Mouse (Mus musculus): ENCODE measurements around the gene Zfhx3. TPM values are rescaled to one million over a fixed set of nuclear protein-coding genes. Genes with fewer than 3 reads are reported as not detected.

Gene Zfhx3
- polyA plus RNA-seq, 1 experiment from 2014 or later = 22.8 TPM

DNA sequence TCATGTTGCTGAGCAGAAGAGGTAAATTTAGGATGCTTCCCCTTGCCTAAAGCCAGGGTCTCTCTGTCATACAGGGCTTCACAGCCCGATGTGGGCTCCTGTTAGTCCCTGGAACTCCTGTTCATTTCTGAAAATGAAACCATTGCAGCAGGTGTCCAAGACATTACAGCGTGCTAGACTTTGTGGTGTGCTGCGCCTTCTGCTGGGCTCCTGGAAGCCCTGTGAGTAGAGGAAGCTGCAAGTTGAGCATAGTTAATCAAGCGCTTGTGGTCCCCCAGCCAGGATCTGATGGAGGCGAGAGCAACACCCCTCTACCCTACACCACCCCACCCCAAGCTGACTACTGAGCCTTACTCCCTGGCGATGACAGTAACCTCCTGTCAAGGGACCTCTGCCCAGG is 980.7 kb downstream of the Zfhx3 start:
- Histone ChIP-seq H3K4me1 (0 out of 2 replicates have a peak, but pooled peaks cover 4% of the 10 kb centered on the region), H3K27ac (replicated peaks) (no peak overlapping the region), H3K36me3 (no peaks in the 10 kb centered on the region), H3K4me2 (no peak overlapping the region), H3K9me3 (replicated peaks) (no peaks in the 10 kb centered on the region), H3K4me3 (replicated peaks) (no peak overlapping the region), H3K27me3 (replicated peaks) (no peaks in the 10 kb centered on the region), H3K9ac (replicated peaks) (no peak overlapping the region)
- no peak for ATAC-seq (ENCODE audit: low FRiP score)
- WGBS = 94% methylated on average over 6 of the region's 6 CpGs

- Histone ChIP-seq H3K9ac (replicated peaks) (no peak overlapping the region), H3K36me3 (no peaks in the 10 kb centered on the region), H3K4me1 (0 out of 2 replicates have a peak, but pooled peaks cover 4% of the 10 kb centered on the region), H3K4me3 (replicated peaks) (no peak overlapping the region), H3K27ac (replicated peaks) (no peak overlapping the region), H3K9me3 (replicated peaks) (no peaks in the 10 kb centered on the region), H3K4me2 (no peak overlapping the region), H3K27me3 (replicated peaks) (no peaks in the 10 kb centered on the region)
- ATAC-seq (ENCODE audit: low FRiP score) = no peak
- 89% methylated on average over 9 of the region's 9 CpGs for WGBS
Measured at GRCm38 (mm10) chr8:108924526-108924925, 982.1 kb downstream of the Zfhx3 start.

- H3K9me3 ChIP-seq (replicated peaks) = no peaks in the 10 kb centered on the region
- no peak overlapping the region for H3K27ac ChIP-seq (replicated peaks)
- H3K4me2 ChIP-seq = no peak overlapping the region
- H3K4me1 ChIP-seq = no peaks in the 10 kb centered on the region
- H3K4me3 ChIP-seq (replicated peaks) = no peak overlapping the region
- no peak overlapping the region for H3K9ac ChIP-seq (replicated peaks)
- H3K27me3 ChIP-seq (replicated peaks) = no peaks in the 10 kb centered on the region
- H3K36me3 ChIP-seq = no peaks in the 10 kb centered on the region
- ATAC-seq (ENCODE audit: low FRiP score) = no peak
- WGBS = 87% methylated on average over 11 of the region's 11 CpGs
Measured at GRCm38 (mm10) chr8:108926106-108926505, 983.7 kb downstream of the Zfhx3 start.

- H3K4me3 ChIP-seq (replicated peaks) = no peak overlapping the region
- no peak overlapping the region for H3K9ac ChIP-seq (replicated peaks)
- H3K9me3 ChIP-seq (replicated peaks) = no peaks in the 10 kb centered on the region
- WGBS = 81% methylated on average over 5 of the region's 5 CpGs
- H3K27ac ChIP-seq (replicated peaks) = no peak overlapping the region
- H3K4me1 ChIP-seq = peaks cover 5% of the 10 kb centered on the region
- no peak overlapping the region for H3K4me2 ChIP-seq
- no peaks in the 10 kb centered on the region for H3K27me3 ChIP-seq (replicated peaks)
- no peak for ATAC-seq (ENCODE audit: low FRiP score)
- H3K36me3 ChIP-seq = peaks cover 12% of the 10 kb centered on the region; the same call in 1 of the 2 replicates
Measured at GRCm38 (mm10) chr8:108930635-108931034, 988.2 kb downstream of the Zfhx3 start.

DNA sequence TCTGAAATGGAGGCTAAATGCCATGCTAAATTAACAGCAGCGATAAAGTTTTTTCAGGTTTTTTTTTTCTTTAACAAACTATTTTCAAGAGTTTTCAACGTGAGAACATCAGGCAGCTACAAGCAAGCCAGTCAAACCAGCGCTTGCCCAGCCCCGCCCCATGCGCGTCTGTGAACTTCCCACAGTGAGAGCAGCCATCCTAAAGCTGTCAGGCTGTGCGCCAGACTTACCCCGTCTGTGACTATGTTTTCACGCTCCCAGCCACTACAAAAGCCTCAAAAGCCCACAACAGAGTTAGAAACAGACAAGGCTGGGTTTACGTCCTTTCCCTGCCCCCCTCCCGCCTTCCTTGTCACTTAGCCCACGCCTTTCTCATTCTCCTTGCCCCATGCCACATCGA is 989.4 kb downstream of the Zfhx3 start:
- peaks cover 12% of the 10 kb centered on the region; the same call in 1 of the 2 replicates for H3K36me3 ChIP-seq
- ATAC-seq (ENCODE audit: low FRiP score) = no peak
- WGBS = 33% methylated on average over 13 of the region's 13 CpGs
- H3K9ac ChIP-seq (replicated peaks) = no peak overlapping the region
- no peak overlapping the region for H3K4me3 ChIP-seq (replicated peaks)
- no peaks in the 10 kb centered on the region for H3K27me3 ChIP-seq (replicated peaks)
- no peak overlapping the region for H3K4me2 ChIP-seq
- no peak overlapping the region for H3K27ac ChIP-seq (replicated peaks)
- H3K4me1 ChIP-seq = peaks cover 13% of the 10 kb centered on the region
- no peaks in the 10 kb centered on the region for H3K9me3 ChIP-seq (replicated peaks)

DNA sequence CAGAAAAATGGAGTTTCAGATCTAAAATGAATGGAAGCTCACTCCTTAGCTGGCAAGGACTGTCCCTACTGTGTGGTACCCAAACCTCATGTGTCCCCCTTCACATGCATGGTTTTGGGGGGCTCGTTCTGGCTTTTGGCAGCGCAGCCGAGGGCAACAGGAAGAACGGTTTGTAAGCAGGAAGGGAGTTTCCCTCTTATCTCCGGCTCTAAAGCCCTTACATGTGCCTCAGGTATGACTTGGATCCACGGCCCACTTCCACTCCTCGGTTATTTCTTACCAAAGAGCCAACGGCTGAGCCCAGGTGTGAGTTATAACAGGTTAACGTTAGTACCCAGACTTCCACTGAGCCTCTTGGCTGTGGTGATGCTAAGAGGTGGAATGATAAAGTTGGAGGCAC is 990.3 kb downstream of the Zfhx3 start:
- 91% methylated on average over 9 of the region's 9 CpGs for WGBS
- Histone ChIP-seq H3K4me1 (peaks cover 21% of the 10 kb centered on the region), H3K27ac (replicated peaks) (no peak overlapping the region), H3K4me2 (no peak overlapping the region), H3K9ac (replicated peaks) (no peak overlapping the region), H3K27me3 (replicated peaks) (no peaks in the 10 kb centered on the region), H3K9me3 (replicated peaks) (no peaks in the 10 kb centered on the region), H3K36me3 (peaks cover 12% of the 10 kb centered on the region; the same call in 1 of the 2 replicates), H3K4me3 (replicated peaks) (no peak overlapping the region)
- no peak for ATAC-seq (ENCODE audit: low FRiP score)

DNA sequence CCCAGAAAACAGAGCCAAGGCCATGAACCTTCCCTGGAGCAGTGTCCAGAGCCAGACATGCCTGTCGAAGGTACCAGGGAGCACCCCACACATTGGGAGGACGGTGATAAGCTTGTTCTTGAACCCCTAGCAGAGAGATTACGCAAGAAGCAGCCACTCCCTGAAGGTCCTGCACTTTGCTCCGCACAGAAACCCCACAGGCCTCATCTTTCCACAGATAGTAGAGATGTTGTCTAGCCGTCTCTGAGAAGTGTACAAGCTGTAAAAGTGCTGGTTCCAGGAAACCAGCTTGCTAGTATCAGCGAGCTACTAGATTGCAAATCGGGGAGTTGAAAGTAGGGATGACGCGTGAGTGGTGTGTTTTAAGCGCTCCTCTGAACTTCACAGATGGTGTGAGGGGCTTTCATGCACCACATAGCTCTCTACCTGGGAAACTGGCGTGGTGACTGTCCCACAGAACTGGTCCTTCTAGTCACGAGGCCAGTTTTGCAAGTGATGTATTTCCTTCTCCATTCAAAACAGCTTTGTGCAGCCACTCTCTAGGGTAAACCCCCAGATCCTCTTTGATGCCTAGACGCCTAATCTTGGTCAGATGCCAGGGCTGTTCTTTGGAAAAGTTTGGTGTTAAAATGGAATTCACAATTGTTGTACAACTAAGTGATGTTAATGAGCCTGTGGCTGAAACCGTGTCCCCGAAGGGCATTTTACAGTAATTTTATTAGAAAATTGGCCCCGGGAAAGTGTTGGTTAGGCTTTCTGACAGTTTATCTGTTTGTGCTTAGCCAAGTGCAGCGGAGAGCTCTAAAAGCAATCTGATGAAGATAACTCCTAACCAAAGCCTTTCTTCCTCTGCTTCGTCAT is 993.6 kb downstream of the Zfhx3 start:
- H3K4me2 ChIP-seq = no peak overlapping the region
- no peak overlapping the region for H3K4me3 ChIP-seq (replicated peaks)
- no peak for ATAC-seq (ENCODE audit: low FRiP score)
- no peaks in the 10 kb centered on the region for H3K27me3 ChIP-seq (replicated peaks)
- H3K4me1 ChIP-seq = peaks cover 21% of the 10 kb centered on the region
- 72% methylated on average over 18 of the region's 18 CpGs for WGBS
- no peaks in the 10 kb centered on the region for H3K9me3 ChIP-seq (replicated peaks)
- H3K36me3 ChIP-seq = peaks cover 12% of the 10 kb centered on the region; the same call in 1 of the 2 replicates
- H3K9ac ChIP-seq (replicated peaks) = no peak overlapping the region
- no peak overlapping the region; the same call in 1 of the 2 replicates for H3K27ac ChIP-seq (replicated peaks)

DNA sequence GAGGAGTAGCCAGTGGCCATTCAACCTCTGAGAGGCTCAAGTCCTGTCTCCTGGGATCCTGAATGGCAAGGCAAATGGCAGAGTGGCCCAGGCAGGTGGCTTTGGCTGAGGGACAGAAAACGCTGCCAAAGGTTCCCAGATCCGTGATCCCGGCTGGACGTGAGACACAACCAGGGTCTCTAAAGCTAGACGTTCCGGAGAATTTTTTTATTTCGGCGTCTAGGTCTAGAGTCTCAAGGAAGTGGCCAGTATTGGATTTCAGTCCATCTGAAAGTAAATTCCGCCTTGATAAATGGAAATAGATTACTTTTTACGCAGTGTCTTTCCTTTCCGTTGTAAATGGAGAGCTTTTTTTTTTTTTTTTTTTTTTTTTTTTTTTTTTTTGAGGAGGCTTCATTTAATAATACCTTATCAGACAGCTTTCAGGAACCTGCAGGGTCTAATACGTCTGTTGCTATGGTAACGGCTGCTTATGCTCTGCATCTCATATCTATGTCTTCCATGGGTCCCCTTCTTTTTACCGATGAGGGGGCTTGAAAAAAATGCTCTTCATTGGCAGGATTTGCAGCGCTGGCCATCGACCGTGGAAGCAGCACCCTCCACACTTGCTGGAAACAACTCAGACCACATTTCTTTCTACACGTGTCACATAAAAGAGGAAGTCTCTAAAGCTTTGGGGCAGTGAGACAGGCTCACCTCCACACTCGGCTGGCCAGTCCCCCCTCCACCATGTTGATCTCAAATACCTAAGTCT is 994.4 kb downstream of the Zfhx3 start:
- Histone ChIP-seq H3K9me3 (replicated peaks) (no peaks in the 10 kb centered on the region), H3K4me1 (peaks cover 18% of the 10 kb centered on the region), H3K27me3 (replicated peaks) (no peaks in the 10 kb centered on the region), H3K36me3 (peaks cover 12% of the 10 kb centered on the region; the same call in 1 of the 2 replicates), H3K4me3 (replicated peaks) (no peak overlapping the region), H3K9ac (replicated peaks) (no peak overlapping the region), H3K27ac (replicated peaks) (peak overlapping the region; percentile 37; the same call in 1 of the 2 replicates), H3K4me2 (no peak overlapping the region)
- no peak for ATAC-seq (ENCODE audit: low FRiP score)
- WGBS = 70% methylated on average over 19 of the region's 19 CpGs

- Histone ChIP-seq H3K9ac (replicated peaks) (no peak overlapping the region), H3K4me1 (peaks cover 25% of the 10 kb centered on the region), H3K27ac (replicated peaks) (no peak overlapping the region), H3K27me3 (replicated peaks) (no peaks in the 10 kb centered on the region), H3K4me2 (no peak overlapping the region), H3K36me3 (peaks cover 12% of the 10 kb centered on the region; the same call in 1 of the 2 replicates), H3K9me3 (replicated peaks) (no peaks in the 10 kb centered on the region), H3K4me3 (replicated peaks) (no peak overlapping the region)
- 60% methylated on average over 8 of the region's 8 CpGs for WGBS
- ATAC-seq (ENCODE audit: low FRiP score) = peak; percentile 49; the same call in 1 of the 2 replicates
Measured at GRCm38 (mm10) chr8:108937904-108938455, 995.5 kb downstream of the Zfhx3 start.

- H3K4me1 ChIP-seq = peaks cover 22% of the 10 kb centered on the region
- H3K9ac ChIP-seq (replicated peaks) = no peak overlapping the region
- H3K36me3 ChIP-seq = peaks cover 22% of the 10 kb centered on the region
- no peak overlapping the region for H3K4me2 ChIP-seq
- H3K4me3 ChIP-seq (replicated peaks) = no peak overlapping the region
- WGBS = 39% methylated on average over 8 of the region's 8 CpGs
- H3K9me3 ChIP-seq (replicated peaks) = no peaks in the 10 kb centered on the region; the same call in 1 of the 2 replicates
- 0 out of 2 replicates have a peak overlapping the region, but pooled peaks have one; percentile 51 for H3K27ac ChIP-seq (replicated peaks)
- H3K27me3 ChIP-seq (replicated peaks) = no peaks in the 10 kb centered on the region
- ATAC-seq (ENCODE audit: low FRiP score) = no peak
Measured at GRCm38 (mm10) chr8:108942686-108943085, 1000.2 kb downstream of the Zfhx3 start.

GRCm38 (mm10) chr8:108943132-108943531 is 1000.7 kb downstream of the Zfhx3 start:
- Histone ChIP-seq H3K4me1 (peaks cover 21% of the 10 kb centered on the region), H3K9ac (replicated peaks) (no peak overlapping the region), H3K27me3 (replicated peaks) (no peaks in the 10 kb centered on the region), H3K4me2 (no peak overlapping the region), H3K36me3 (peaks cover 27% of the 10 kb centered on the region), H3K27ac (replicated peaks) (0 out of 2 replicates have a peak overlapping the region, but pooled peaks have one; percentile 4), H3K4me3 (replicated peaks) (no peak overlapping the region), H3K9me3 (replicated peaks) (no peaks in the 10 kb centered on the region; the same call in 1 of the 2 replicates)
- no peak for ATAC-seq (ENCODE audit: low FRiP score)
- WGBS = 64% methylated on average over 11 of the region's 11 CpGs
